Mouse (Mus musculus): ENCODE measurements at regions not wholly inside any gene's neighbourhood (a gene's known extent, or its start where the extent isn't known, plus 50 kb on each side); places are given as distances from the start of the nearest gene placed in this dataset.
A peak's percentile ranks its signal among the peaks of the same experiment; 100 is the strongest.
"Not testable (repeated sequence)": the region's sequence is repeated elsewhere in the genome, so short reads cannot be mapped to it uniquely, and the experiment has no call there.

- intact Hi-C loops (cut with DNase I): no loop called here
These were observed 87.6 kb downstream of the Serpinb8 start for GRCm38 (mm10) chr1:107677404-107677803.

DNA sequence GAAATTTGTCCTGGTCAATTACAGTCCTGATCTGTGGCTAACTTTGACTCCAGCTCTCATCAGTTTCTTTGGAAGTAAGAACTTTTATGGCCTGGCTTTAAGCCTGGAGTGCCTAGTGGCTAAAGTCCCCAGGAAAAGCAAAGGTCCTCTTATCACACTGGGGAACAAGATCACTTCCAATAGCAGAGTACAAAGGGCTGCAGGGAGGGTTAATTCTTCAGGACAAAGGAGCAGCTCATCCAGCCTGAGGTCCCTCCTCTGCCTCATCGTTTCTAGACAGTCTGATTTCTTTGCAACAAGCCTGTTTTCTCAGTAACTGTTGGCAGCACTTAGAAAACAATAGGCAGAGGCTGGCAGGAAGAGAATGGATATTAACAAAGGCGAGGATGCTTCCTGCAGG lies 107.1 kb downstream of the Serpinb8 start:
- intact Hi-C loops (cut with DNase I): no loop called here
- no peak for DNase-seq

More at GRCm38 (mm10) chr1:107677404-107677803, 87.6 kb downstream of the Serpinb8 start:
- DNase-seq: no peak

DNA sequence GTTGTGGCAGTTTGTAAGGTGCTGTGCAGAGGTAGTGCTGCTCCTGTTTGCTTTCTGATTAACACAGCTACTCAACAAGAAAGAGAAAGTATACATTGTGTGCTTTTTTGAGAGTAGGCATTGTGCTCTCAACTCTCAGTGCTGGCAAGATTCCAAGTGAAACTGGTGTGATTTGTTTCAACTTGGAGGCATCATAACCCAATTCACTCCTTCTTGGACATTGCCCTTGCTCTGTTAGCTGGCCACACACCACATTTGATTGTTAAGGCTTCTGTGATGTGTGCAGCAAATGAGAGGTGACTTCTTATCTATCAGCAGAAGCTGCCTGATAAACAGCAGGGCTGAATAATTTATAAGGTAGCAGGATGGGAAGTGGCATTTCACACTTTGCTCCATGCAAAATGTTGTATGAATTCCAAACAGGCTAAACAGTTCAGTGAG lies 116.3 kb downstream of the Serpinb8 start:
- intact Hi-C loops (cut with DNase I): no loop called here
- DNase-seq: no peak

GRCm38 (mm10) chr1:107708601-107709000 lies 118.8 kb downstream of the Serpinb8 start:
- no peak for DNase-seq
- intact Hi-C loops (cut with DNase I): no loop called here

GRCm38 (mm10) chr1:107714869-107715268 lies 125.1 kb downstream of the Serpinb8 start:
- no peak for DNase-seq
- intact Hi-C loops (cut with DNase I): no loop called here

DNA sequence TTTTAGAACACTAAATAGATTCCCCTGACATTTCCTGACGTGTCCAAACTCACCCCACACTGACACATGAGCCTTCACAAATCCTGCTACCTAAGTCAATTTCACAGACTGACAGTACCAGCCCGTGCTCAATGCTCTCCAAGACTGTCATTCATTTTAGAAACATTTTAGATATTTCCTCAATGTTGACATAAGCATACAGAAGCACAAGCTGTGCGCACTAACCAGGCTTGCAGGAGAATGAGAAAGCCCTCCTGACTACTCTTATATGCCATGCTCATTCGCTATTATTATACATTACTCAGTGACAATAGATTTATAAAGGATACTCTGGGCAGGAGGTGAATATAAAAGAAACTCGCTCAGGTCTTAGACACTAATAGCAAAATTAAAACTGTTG lies 129.5 kb downstream of the Serpinb8 start:
- DNase-seq: no peak
- intact Hi-C loops (cut with DNase I): no loop called here

DNA sequence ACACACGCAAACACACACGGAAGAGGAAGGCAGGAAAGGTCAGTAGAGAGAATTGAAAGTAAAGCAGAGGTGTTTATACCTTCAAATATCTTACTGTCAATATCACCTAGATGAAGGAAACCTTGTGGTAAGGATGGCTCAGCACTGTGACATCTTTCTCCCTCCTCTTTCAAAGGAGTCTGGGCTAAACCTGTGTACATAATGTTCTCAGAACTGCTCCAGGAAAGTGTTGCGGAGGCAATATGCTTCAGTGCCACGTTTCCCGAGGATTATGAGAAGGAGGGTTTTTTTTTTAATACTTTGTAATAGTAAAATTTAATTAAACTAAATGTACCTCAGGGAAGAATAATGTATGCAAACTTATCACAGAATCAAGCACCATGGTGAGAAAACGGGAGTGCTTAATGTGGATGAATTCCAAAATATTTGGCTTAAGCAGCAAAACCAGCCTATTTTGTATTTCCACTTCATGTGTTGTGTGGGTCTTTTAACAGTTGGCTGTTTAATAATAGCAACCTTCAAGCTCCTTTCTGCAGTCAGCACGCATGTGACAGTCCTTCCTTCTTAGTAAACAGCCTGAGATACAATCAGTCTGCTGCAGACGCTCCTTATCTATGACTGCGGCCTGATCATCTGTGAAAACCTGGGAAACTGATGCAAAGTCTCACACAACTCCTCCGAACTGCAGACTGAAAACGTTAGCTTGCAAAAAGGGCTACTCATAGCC lies 138.5 kb downstream of the Serpinb8 start:
- intact Hi-C loops (cut with DNase I): no loop called here
- no peak for DNase-seq

DNA sequence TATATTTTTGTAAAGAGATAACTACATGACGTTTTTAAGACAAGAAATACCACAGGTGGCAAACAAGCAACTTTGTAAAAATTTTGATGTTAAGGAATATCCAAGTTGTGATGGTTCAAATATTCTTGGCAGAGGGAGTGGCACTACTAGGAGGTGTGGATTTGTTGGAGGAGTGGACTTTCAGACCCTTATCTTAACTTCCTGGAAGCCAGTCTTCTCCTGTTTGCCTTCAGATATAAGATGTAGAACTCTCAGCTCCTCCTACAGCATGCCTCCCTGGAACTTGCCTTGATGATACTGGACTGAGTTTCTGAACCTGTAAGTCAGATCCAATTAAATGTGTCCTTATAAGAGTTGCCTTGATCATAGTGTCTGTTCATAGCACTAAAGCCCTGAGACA lies 175.5 kb downstream of the Serpinb8 start:
- intact Hi-C loops (cut with DNase I): no loop called here
- DNase-seq: no peak

DNA sequence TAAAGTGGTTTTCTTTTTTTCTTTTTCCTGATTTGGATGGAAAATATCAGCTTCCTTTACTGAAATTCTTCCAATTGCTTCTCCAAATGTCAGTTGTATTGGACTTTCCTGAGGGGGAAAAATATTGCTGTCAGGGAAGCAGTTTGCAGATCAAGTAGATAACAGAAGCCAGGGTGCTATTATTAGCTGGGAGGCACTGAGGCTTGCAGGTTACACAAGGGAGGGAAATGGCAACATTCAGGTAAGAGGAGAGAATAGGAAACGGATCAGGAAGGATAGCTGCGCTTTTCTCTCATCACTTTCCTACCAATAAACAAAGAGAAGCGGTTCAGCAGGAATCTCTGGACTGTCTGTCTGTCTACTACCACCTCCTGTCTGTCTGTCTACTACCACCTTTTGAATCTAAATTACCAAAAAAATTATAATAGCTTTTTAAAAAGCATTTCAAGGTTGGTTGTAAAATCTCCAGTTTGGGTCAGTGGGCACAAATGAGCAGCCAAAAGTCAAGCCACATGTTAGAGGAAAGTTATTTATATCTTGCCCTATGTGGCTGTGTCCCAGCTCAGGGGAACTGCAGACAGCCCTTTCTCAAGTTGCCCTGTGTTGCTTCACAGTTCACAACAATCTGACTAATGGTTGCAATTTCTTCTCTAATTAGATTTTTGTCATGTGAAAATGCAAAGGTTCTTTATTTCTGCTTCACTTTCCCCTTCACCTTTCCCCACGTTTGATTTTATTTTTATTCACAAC lies 177.6 kb downstream of the Serpinb8 start:
- intact Hi-C loops (cut with DNase I): no loop called here
- peak in 1 of 2 experiments; percentile 4 for DNase-seq

DNA sequence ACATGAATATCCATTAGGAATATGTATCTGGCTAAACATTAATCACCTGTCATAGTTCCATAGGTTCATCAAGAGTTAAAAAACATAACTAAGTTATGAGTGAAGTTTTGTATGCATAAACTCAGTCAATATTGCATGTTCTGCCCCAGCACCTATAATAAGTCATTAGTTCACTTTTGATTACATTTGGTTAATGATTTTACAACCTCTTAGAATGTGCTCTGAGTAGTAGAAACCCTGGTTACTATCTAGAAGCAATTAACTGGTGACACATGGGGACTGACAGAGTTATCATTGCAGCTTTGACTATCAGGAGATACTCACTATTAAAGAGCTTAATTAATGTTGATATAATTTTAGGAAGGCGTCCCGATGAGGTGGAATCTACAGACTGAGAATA lies 183.2 kb downstream of the Serpinb8 start:
- DNase-seq: no peak
- intact Hi-C loops (cut with DNase I): no loop called here

GRCm38 (mm10) chr1:107783079-107783478 lies 193.3 kb downstream of the Serpinb8 start:
- intact Hi-C loops (cut with DNase I): no loop called here
- no peak for DNase-seq

GRCm38 (mm10) chr1:107805823-107806222 lies 216.0 kb downstream of the Serpinb8 start:
- intact Hi-C loops (cut with DNase I): no loop called here
- DNase-seq: no peak

DNA sequence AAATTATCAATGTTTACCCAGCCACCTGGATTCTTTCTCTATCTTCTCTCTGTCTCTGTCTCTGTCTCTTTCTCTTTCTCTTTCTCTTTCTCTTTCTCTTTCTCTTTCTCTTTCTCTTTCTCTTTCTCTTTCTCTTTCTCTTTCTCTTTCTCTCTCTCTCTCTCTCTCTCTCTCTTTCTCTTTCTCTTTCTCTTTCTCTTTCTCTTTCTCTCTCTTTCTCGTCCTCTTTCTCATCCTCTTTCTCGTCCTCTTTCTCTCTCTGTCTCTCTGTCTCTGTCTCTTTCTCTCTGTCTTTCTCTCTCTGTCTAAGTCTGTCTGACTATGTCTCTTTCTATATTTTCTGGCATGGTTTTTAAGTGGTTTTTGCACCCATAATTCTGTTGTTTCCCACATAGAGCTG lies 217.6 kb downstream of the Serpinb8 start:
- DNase-seq; intact Hi-C loops (cut with DNase I): not testable (repeated sequence)

GRCm38 (mm10) chr1:107811136-107811535 lies 221.3 kb downstream of the Serpinb8 start:
- intact Hi-C loops (cut with DNase I): no loop called here
- DNase-seq: no peak

DNA sequence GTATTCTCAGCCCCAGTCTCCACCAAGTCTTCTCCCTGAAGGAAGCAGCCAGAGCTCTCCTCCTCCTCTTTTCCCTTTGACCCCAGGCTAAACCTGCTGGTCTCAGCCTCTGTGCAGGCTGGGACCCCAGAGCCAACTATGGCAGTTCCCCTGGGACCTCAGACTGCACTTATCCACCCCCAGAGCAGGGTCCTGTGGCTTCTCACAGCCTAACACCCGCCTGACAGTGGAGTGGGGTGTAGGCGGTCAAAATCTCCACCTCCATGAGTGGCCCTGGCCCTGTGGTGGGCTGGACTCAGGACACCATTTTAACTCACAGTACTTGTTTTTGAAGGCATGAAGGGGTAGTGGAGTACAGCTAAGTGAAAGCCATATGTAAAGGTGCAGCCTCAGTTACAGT lies 222.1 kb downstream of the Serpinb8 start:
- intact Hi-C loops (cut with DNase I): no loop called here
- DNase-seq: no peak

DNA sequence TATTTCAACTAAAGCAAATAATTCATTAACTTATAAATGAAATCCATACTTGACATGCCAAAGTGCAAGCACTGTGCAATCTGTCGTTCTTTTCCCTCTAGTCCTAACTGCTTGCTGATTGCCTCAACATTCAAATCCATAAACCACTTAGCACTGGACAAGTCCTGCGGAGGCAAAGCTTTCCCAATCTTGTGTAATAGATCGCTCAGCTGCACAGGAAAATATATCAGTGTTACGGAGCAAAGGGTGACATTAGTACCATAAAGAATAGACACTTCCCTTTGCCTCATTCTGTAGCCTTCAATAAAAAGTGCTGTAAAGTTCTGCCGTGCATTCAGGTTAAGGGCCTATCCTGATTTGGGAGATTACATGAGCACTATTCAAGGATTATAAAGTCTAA lies 248.1 kb downstream of the Serpinb8 start:
- no peak for DNase-seq
- intact Hi-C loops (cut with DNase I): no loop called here

GRCm38 (mm10) chr1:107852386-107852785 lies 262.6 kb downstream of the Serpinb8 start:
- DNase-seq: no peak
- intact Hi-C loops (cut with DNase I): no loop called here

DNA sequence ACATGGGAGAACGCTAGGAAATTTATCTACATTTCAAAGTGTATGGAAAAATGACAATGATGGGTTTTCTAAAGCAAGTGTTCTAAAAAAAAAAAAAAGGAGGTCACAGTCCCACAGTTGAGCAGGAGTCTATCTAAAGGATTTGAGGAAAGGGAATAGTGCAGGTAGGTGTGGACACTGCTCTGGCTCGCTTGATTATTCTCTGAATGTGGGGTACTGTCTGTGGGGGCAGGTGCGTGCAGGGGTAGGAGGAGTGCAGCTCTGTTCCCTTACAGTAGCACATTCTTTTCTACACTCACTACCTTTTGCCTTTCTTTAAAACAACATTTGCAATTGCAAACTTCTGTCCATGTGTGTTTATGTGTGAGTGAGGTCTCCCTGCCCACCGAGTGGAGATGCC lies 263.2 kb downstream of the Serpinb8 start:
- intact Hi-C loops (cut with DNase I): no loop called here

GRCm38 (mm10) chr1:107897743-107898437 lies 308.1 kb downstream of the Serpinb8 start:
- intact Hi-C loops (cut with DNase I): no loop called here
- no peak for DNase-seq

More for the DNA sequence above, 263.2 kb downstream of the Serpinb8 start:
- DNase-seq: no peak

DNA sequence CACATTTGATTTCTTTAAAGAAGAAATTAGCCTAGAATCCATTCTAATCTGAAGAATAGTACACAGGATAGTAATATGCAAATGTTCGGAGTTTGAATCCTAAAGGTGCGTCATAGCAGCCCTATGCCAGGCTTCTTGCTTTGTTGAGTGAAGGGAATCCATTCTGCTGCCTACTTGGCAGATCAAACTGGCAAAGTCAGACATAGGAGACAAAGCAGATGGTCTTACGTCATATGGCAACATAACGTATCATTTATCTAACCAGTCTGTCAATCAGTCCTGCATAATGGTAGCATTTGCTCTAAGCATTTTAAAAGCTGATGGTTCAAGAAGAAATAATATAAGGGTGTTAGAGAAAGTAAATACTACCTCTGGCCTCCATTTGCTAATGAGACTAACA lies 309.5 kb downstream of the Serpinb8 start:
- no peak for DNase-seq
- intact Hi-C loops (cut with DNase I): no loop called here

GRCm38 (mm10) chr1:107900449-107900848 lies 310.6 kb downstream of the Serpinb8 start:
- no peak for DNase-seq
- intact Hi-C loops (cut with DNase I): no loop called here

Data from heart, postnatal 14 days (tissue).